Mouse (Mus musculus) liver, postnatal 0 days (tissue): ENCODE measurements around the gene Bcl2l13.

Source experiments
- CTCF ChIP-seq: sonication (generic); IDR thresholded peaks from 2 replicates; pipeline ENCODE4 v1.5.1; 2016; ENCODE audit warnings: antibody characterized with exemption, low read depth
- EP300 ChIP-seq: IDR thresholded peaks from 2 replicates; pipeline ENCODE4 v1.6.1; 2016; ENCODE audit warnings: antibody characterized with exemption, low read depth, mild to moderate bottlenecking

DNA sequence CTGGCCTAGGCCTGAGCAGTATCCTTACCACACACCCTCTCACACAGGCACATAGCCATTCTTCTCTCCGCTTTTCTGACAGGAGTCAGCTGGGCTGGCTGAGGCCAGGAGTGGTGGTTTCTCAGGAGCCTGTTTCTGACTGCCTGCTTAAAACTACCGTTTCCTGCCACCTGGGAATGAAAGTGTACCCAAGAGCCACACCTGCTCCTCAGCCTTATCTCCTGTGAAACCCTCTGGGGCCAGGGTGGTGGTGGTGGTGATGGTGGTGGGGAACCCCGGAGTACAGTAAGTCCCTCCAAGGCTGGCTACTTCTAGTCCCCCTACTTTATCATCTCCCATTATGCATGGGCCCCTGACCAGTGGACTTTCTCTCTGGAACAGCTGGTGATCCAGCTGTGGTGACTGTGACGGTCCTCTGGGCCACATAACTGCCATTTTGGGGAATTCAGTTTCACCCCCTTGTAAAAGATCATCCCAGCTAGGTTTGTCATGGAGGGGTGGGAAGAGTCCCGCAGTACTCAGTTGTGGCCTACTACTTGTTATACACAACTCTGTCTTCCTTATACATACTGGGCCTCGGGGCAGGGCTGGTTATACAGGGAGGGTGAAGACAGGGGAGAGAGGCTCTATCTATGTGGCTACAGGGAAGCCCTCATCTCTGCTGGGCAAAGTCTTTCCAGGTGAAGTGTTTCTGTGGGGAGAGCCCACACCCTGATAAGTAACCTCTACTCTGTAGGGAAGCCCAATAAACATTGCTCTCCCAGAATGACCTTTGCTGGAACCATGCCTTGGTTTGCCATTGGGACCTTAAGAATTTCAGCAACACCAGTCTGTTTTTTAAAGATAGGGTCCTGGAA lies 94.7 kb downstream of the Bcl2l13 start:
- TF ChIP-seq CTCF, result no peak
- TF ChIP-seq EP300, result no peak
